Mouse (Mus musculus) brown adipose tissue, adult 24 weeks (tissue): ENCODE data around the gene Trank1. TPM values are rescaled to one million over a fixed set of nuclear protein-coding genes. Genes with fewer than 3 reads are reported as not detected.

Source experiments
- H3K27ac ChIP-seq: fragments of 200-500 bp; replicated peaks from 2 replicates; pipeline ENCODE4 v1.5.1; 2012; ENCODE audit warnings: low read depth, mild to moderate bottlenecking, low read length
- H3K4me1 ChIP-seq: fragments of 200-500 bp; 2 replicates; pipeline ENCODE4 v1.6.1; 2012; ENCODE audit warnings: low read length, mixed read lengths; ENCODE audit not compliant: control insufficient read depth, insufficient read depth, insufficient read length
- H3K4me3 ChIP-seq: fragments of 200-500 bp; 2 replicates; pipeline ENCODE4 v1.5.1; 2012; ENCODE audit warnings: low read depth, mild to moderate bottlenecking, low read length, moderate library complexity; ENCODE audit not compliant: insufficient read depth
- polyA plus RNA-seq: library from polyadenylated mRNA; stranded (reverse); fragments of >200 nt; gene quantifications from 2 replicates; pipeline ENCODE4 v1.2.4, GENCODE M21; 2012; ENCODE audit not compliant: missing spikeins, insufficient read depth, insufficient read length

The Trank1 gene
- polyA plus RNA-seq, 1 experiment = not detected

DNA sequence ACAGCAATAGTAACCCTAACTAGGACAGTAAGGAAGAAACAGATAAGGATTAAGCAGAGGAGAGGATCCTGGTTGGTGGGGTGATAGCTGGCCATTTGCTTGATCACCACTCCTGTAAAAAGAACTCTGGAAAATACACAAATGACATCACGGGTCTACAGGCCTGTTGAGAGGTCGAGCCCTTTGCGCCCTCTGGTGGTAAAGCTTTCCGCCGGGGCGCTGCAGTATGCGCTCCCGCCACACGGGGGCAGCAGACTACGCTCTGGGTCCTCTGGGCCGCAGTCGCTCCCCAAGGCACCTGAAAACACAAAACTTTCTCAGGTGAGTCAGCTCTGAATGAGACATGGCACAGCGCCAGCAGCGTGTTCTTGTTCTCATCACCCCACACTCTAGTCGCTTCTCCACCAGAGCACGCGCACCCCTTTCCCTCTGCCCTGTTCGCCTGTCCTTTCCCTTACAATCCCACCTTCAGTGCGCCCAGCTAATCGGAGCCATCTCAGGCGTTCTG is 21.7 kb upstream of the Trank1 start:
- Histone ChIP-seq H3K27ac (0 out of 2 replicates have a peak overlapping the region, but pooled peaks have one; percentile 5), H3K4me1 (no peaks in the 10 kb centered on the region), H3K4me3 (no peak overlapping the region)

DNA sequence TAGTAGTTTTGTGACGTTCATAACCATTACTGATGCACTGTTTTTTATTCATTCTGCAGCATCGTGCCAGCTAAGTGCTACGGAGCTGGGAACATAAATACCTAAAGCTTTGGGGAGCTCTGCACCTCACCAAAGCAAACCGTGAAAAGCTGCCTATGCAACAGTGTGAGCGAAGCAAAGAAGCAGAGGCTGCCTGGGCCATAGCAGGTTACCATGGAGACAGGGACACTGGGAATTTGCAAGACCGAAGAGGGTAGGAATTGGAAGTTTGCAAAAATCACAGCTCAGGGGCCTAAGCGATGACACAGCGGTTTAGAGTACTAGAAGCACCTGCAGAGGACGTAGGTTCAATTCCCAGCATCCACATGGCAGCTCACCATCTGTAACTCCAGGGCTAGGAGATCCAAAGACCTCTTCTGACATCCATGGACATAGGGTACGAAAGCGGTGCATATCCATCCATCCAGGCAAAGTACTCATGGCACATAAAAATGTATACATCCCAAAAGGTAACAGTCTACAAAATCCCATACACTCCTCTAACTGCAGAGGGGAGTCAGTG is 20.9 kb upstream of the Trank1 start:
- H3K4me3 ChIP-seq = no peak overlapping the region
- H3K27ac ChIP-seq = no peak overlapping the region
- no peaks in the 10 kb centered on the region for H3K4me1 ChIP-seq

DNA sequence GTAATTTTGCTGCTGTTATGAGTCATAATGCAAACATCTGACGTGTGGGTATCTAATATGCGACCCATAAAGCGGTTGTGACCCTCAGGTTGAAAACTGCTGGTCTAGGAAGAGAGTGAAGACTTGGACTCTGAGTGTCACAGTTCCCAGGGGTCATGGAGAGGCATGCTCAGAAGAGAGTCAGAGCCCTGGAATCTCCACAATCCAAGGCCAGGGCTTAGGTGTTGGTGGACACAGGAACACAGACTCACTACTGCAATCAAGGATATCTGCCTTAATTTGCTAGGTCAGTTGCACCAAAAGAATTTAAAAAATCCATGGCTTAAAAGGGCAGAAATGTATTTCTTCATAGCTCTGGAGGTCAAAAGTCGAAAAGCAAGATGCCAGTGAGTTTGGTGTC is 18.3 kb upstream of the Trank1 start:
- H3K4me3 ChIP-seq = no peak overlapping the region
- H3K4me1 ChIP-seq = no peaks in the 10 kb centered on the region
- no peak overlapping the region for H3K27ac ChIP-seq

DNA sequence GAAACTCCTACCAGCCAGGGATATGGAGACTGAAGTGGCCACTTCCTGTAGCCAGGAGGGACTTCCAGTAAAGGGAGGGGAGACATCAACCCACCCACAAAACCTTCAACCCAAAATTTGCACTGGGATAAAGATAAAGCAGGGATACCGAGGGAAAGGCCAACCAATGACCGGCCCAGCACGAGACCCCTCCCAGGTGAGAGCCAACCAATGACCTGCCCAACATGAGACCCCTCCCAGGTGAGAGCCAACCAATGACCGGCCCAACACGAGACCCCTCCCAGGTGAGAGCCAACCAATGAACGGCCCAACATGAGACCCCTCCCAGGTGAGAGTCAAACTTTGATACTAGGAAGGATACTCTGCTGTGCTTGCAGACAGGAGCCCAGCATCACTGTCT is 16.6 kb upstream of the Trank1 start:
- no peak overlapping the region for H3K27ac ChIP-seq
- H3K4me3 ChIP-seq = no peak overlapping the region
- no peaks in the 10 kb centered on the region for H3K4me1 ChIP-seq

DNA sequence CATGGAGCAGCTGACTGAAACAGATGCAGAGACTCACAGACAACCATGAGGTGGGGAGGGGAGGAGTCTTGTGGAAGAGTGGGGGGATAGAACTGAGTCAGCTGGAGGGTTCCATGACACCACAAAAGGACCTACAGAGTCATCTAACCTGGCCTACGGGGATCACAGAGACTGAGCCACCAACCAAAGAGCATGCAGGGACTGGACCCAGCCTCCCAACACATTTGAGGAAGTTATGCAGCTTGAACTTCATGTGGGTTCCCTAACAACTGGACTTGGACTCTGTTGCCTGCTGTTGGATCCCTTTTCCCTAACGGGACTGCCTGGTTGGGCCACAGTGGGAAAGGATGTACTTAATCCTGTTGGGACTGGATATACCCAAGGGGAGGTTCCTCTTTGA is 16.2 kb upstream of the Trank1 start:
- Histone ChIP-seq H3K4me1 (no peaks in the 10 kb centered on the region), H3K4me3 (no peak overlapping the region), H3K27ac (no peak overlapping the region)

DNA sequence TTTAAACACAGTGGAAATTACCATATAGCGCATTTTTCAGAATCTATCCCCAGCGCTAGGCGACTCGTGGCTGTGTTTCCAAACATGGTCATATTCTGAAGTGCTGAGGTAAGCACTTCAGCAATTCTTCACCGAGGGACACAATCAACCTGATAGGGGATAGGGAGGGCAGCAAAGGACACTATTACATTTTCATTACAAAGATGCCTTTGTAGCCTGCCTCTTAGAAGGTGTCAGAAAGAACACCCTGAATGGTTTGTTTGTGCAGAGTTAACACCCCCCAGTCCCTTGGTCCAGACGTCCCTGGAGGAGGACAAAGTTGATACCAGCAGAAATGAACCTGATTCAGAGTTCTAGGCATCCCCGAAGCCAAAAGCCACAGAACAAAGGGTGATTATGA is 15.1 kb upstream of the Trank1 start:
- Histone ChIP-seq H3K4me3 (no peak overlapping the region), H3K4me1 (no peaks in the 10 kb centered on the region), H3K27ac (no peak overlapping the region)

DNA sequence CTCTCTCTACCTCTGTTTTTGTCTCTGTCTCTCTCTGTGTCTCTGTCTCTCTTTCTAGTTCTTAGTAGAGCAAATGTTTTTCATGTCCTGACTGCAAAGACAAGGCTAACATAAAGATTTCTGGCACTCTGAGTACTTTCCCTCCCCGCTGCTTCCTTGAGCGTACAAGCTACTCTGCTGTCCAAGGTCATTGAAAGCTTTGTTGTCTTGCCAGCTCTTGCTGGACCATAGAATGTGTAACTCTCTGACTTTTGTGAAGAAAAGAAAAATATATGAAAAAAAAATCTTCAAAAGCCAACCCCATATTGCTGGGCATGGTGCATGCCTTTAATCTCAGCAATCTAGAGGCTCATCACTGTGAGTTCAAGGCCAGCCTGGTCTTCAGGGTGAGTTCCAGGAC is 12.9 kb upstream of the Trank1 start:
- no peak overlapping the region for H3K4me3 ChIP-seq
- H3K27ac ChIP-seq = no peak overlapping the region
- no peaks in the 10 kb centered on the region for H3K4me1 ChIP-seq

DNA sequence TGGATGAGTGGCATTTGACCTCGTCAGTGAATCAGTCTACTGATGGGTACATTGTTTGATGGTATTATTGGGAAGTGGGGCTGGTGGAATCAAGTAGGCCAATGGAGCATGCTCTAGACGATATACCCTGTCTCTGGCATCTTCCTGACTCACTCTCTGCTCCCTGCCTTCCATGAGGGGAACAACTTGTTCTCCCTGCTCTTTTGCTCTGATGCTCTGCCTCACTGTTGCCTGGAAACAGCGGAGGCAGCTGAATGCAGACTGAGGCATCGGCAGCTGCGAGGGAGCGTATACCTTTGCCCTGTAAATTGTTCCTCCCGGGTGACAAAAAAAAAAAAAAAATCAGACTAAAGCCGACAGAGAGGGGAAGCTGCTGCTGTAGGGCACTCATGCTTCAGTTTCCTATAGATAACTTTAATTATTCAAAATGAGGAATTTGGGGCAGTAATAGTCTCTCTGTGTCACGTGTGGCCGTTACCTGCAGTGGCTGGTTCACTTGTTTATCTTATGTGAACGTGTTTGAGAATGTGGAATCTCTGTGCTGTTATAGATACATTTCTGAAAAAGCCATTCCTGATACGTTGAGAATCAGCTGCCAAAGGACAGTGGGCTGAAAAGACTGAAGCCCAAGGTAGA is 9.2 kb upstream of the Trank1 start:
- Histone ChIP-seq H3K4me3 (no peak overlapping the region), H3K4me1 (no peaks in the 10 kb centered on the region), H3K27ac (no peak overlapping the region)

DNA sequence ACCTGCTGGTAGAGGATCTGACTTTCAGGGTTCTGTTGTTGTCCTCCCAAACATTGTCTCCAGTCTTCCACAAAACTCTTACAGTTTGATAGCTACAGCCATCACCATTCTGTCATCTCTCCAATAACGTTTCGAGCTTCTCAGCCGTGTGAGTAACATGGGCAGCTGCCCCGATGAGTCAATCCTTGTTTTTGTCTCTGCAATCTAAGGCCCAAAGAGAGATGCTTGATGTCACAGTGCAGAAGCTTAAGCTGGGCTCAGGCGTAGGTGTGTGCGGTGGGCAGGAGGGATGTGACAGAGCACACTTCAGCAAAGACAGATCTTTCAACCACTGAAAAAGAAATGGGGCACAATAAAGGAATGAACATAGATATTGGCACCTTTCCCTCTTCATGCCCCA is 7.5 kb upstream of the Trank1 start:
- Histone ChIP-seq H3K4me3 (no peak overlapping the region), H3K4me1 (no peaks in the 10 kb centered on the region), H3K27ac (no peak overlapping the region)

DNA sequence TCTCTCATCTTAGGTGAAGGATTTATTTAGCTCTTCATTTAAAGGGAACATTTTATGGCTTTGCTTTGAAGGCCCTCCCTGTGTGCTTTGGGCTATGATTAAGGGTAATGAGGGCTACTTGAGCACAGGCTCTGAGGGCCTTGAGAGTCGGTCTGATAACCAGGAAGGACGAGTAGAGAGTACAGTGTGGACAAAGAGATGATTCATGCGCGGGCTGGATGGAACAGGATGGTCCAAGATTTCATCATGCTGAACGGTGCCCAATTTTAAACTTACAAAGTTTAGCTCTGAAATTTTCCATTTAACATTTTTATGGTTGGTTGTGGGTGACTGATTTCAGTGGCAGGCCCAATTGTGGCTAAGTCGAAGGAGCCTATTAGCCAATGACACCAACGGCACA is 5.4 kb upstream of the Trank1 start:
- Histone ChIP-seq H3K27ac (no peak overlapping the region), H3K4me1 (no peaks in the 10 kb centered on the region)

DNA sequence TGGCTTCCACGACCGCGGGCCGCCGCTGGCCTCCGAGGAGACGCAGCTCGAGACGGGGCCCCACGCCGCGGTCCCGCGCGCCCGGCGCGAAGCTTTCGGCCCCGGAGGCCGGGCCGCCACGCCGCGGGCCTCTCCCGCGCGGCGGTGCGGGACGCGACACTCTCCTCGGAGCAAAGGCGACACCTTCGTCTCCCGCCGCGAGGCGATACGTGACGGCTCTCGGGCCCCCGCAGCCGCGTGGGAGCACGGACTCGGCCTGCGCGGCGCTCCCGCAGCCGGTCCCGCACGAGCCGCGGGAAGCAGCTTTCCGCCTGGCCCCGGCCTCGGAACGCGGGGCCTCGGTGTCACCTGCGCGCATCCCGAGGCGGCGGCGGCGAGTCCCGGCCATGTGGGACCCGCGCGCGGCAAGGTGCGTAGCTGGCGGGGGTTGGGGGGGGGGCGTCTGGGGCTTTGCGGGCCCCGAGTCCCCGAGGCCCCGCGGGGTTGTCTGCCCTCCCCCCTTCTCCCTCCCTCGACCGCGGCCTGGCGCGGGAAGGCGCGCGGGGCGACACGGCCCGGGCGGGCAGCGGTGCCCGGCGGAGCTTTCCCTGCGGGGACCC is 403 bp downstream of the Trank1 start:
- Histone ChIP-seq H3K4me1 (peaks cover 2% of the 10 kb centered on the region; the same call in 1 of the 2 replicates), H3K4me3 (peak overlapping the region; percentile 33), H3K27ac (no peak overlapping the region)

More for the DNA sequence above, 5.4 kb upstream of the Trank1 start:
- no peak overlapping the region for H3K4me3 ChIP-seq

DNA sequence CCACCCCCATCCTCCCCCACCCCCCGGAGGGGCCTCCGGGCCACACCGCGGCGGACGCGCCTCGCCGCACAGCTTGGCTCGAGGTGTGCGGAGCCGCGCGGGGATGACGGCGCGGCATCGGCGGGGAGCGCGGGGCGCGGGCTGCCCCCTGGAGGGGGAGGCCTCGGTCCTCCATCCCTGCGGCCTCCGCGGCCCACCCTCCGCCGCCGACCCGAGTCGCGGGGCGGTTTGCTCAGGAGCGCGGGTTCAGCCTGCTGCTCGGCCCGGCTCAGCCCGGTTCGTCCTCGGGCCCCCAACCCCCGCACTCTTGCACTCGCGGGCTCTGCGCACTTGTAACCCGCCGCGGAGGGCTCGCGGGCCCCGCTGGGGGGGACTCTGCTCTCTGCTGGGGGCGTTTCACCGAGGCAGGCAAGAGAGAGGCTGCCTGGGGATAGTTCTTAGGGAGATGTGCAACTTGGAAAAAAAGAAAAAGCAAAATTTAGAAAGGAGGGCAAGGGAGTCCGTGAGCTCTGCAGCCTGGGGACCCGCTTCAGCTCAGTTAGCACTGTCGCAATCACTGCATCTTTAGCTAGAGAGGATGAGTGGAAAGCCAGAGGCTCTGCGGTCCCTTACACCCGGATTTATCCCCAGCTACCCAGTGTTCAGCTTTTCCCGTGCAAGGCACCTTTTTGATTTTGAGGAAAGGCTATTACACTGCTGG is 1.1 kb downstream of the Trank1 start:
- Histone ChIP-seq H3K4me1 (peaks cover 2% of the 10 kb centered on the region; the same call in 1 of the 2 replicates), H3K27ac (no peak overlapping the region), H3K4me3 (peak overlapping the region; percentile 28)

DNA sequence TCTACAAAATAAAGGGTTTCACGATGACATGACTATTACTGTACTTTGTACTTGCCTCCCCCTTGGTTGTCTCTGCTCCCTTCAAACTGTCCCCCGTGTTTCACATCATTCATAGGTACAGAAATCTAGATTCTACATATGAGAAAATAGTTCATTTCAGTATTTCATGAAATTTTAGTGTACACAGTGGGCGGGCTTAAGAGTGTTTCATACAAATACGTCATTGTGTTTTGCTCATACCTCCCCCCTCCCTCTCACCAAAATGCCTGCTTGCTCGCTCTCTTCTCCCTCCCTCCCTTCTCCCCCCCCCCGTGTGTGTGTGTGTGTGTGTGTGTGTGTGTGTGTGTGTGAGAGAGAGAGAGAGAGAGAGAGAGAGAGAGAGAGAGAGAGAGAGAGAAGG is 1.8 kb downstream of the Trank1 start:
- Histone ChIP-seq H3K4me3 (no peak overlapping the region), H3K27ac (no peak overlapping the region)

DNA sequence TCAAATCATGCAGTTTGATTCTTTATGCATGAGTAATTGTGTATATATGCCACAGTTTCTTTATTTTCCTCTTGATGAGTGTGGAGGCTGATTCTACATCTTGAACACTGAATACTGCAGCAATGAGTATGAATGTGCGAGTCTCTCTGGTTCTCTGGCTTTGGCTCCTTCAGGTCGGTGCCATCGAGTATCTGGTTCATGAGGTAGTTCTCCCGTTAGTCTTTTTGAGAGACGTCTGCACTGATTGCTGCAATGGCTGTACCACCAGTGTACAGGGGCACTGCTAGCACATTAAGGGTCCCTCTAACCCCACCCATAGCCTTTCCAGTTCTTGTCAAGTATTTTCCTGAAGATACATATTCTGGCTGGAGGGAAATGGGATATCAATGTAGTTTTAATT is 2.3 kb downstream of the Trank1 start:
- Histone ChIP-seq H3K27ac (no peak overlapping the region), H3K4me1 (peaks cover 2% of the 10 kb centered on the region; the same call in 1 of the 2 replicates)

More for the DNA sequence above, 1.8 kb downstream of the Trank1 start:
- H3K4me1 ChIP-seq = peaks cover 2% of the 10 kb centered on the region; the same call in 1 of the 2 replicates

DNA sequence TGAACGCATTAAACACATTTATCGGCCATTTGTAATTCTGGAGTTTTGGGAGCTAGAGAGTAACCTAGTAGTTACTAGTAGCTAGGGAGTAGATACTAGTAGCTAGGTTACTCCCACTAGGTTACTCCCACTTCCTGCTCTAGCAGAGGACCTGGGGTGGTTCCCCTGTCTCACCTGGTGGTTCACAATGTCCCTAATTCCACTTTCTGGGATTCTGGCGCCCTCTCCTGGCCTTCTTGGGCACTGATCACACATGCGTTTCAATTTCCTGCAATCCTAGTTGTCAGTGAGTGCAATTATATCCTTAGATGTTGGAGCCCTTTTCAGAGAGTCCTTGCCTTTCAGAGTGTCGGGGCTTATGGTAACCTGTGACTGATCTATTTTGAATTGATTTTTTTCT is 2.7 kb downstream of the Trank1 start:
- Histone ChIP-seq H3K4me3 (no peak overlapping the region), H3K4me1 (peaks cover 2% of the 10 kb centered on the region; the same call in 1 of the 2 replicates), H3K27ac (no peak overlapping the region)

More for the DNA sequence above, 2.3 kb downstream of the Trank1 start:
- no peak overlapping the region for H3K4me3 ChIP-seq
